Mouse (Mus musculus) brain, embryonic 14.5 days (tissue): ENCODE results near the gene Lrrc8c.

ENCODE experiments used
- CTCF ChIP-seq: fragments of 200-500 bp; IDR thresholded peaks from 2 replicates; pipeline ENCODE4 v1.5.1; 2012; ENCODE audit warnings: inconsistent platforms, mild to moderate bottlenecking, moderate library complexity, borderline replicate concordance; ENCODE audit not compliant: insufficient read depth, insufficient read length; ENCODE audit errors: extremely low read depth
- POLR2A ChIP-seq: fragments of 200-500 bp; IDR thresholded peaks from 2 replicates; pipeline ENCODE4 v1.6.1; 2012; ENCODE audit warnings: mild to moderate bottlenecking, inconsistent platforms, borderline replicate concordance; ENCODE audit not compliant: poor library complexity, insufficient read depth, insufficient read length, severe bottlenecking; ENCODE audit errors: extremely low read depth

- no peak for TF ChIP-seq CTCF
- TF ChIP-seq POLR2A = no peak
These were observed 112.9 kb downstream of the Lrrc8c start for GRCm38 (mm10) chr5:105632066-105632465.
